Mouse (Mus musculus) forebrain, embryonic 12.5 days (tissue): ENCODE results near the gene Bex2. TPM values are rescaled to one million over a fixed set of nuclear protein-coding genes. Genes with fewer than 3 reads are reported as not detected.
"Not testable (repeated sequence)": the region's sequence is repeated elsewhere in the genome, so short reads cannot be mapped to it uniquely, and the experiment has no call there.

Source experiments
- ATAC-seq: fragments of 200-750 bp; cut with Nextera tagmentation; 2 replicates; pipeline ENCODE4 v1.8.0; 2017; ENCODE audit warnings: moderate TSS enrichment; ENCODE audit not compliant: low FRiP score
- H3K27ac ChIP-seq: fragments of 300-500 bp; sonication (generic); 2 replicates; pipeline ENCODE4 v1.5.1; 2016; ENCODE audit warnings: mild to moderate bottlenecking
- H3K27me3 ChIP-seq: fragments of 300-500 bp; sonication (generic); 2 replicates; pipeline ENCODE4 v1.6.1; 2016; ENCODE audit warnings: mild to moderate bottlenecking
- H3K36me3 ChIP-seq: fragments of 300-500 bp; sonication (generic); replicated peaks from 2 replicates; pipeline ENCODE4 v1.6.1; 2016; ENCODE audit warnings: mild to moderate bottlenecking
- H3K4me1 ChIP-seq: fragments of 300-500 bp; sonication (generic); 2 replicates; pipeline ENCODE4 v1.6.1; 2016
- H3K4me2 ChIP-seq: fragments of 300-500 bp; sonication (generic); 2 replicates; pipeline ENCODE4 v1.6.1; 2016; ENCODE audit warnings: mild to moderate bottlenecking, moderate library complexity
- H3K4me3 ChIP-seq: fragments of 300-500 bp; sonication (generic); replicated peaks from 2 replicates; pipeline ENCODE4 v1.5.1; 2016; ENCODE audit warnings: mild to moderate bottlenecking
- H3K9ac ChIP-seq: fragments of 300-500 bp; sonication (generic); 2 replicates; pipeline ENCODE4 v1.6.1; 2016; ENCODE audit warnings: mild to moderate bottlenecking
- H3K9me3 ChIP-seq: fragments of 300-500 bp; sonication (generic); 2 replicates; pipeline ENCODE4 v1.6.1; 2016
- WGBS: fragments of 180-500 bp; shearing (Covaris S2); methylation state at CpG from one replicate; pipeline ENCODE4 v1.1.7; 2016; 5-methylcytosine and 5-hydroxymethylcytosine counted together
- polyA plus RNA-seq: library from polyadenylated mRNA; unstranded; fragments of >200 nt; fragmentation: Nextera tagmentation; extraction: Ambion mirVana; gene quantifications from 2 replicates; pipeline ENCODE4 v1.2.1, GENCODE M21; 2016

Bex2 gene
- polyA plus RNA-seq, 1 experiment from 2014 or later = 403 TPM

- Histone ChIP-seq H3K4me1 (no peaks in the 10 kb centered on the region), H3K27me3 (no peaks in the 10 kb centered on the region), H3K9ac (no peak overlapping the region), H3K4me3 (no peak overlapping the region), H3K4me2 (no peak overlapping the region), H3K36me3 (no peaks in the 10 kb centered on the region), H3K9me3 (no peaks in the 10 kb centered on the region), H3K27ac (no peak overlapping the region)
- peak; percentile 46; the same call in 1 of the 2 replicates for ATAC-seq
- WGBS = 26% methylated on average over 5 of the region's 5 CpGs
These were observed 20.5 kb downstream of the Bex2 start for GRCm38 (mm10) chrX:136047528-136047927.

DNA sequence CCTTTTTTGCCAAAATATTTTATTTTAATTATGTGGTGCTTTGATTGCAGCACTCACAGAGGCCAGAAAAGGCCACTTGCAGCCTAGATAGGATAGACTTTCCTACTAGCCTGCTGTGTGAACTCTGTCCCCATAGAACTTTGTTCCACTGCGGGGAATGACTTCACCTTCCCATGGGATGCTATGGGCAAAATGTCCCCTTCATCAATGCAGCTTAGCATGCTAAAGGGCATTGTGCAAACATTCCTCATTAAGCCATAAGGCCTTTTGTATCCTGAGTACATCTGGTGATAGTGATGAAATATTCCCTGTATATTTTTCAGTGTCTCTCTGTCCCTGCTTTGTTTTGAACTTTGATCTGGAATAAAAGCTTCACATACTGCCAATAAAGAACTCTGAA lies 24.3 kb downstream of the Bex2 start:
- H3K27ac ChIP-seq = no peak overlapping the region
- H3K9ac ChIP-seq = no peak overlapping the region
- WGBS = 86% methylated on average over 1 of the region's 1 CpGs
- no peaks in the 10 kb centered on the region for H3K27me3 ChIP-seq
- H3K4me3 ChIP-seq = no peak overlapping the region
- no peaks in the 10 kb centered on the region for H3K36me3 ChIP-seq
- H3K9me3 ChIP-seq = no peaks in the 10 kb centered on the region
- no peak overlapping the region for H3K4me2 ChIP-seq
- ATAC-seq = no peak
- H3K4me1 ChIP-seq = no peaks in the 10 kb centered on the region

DNA sequence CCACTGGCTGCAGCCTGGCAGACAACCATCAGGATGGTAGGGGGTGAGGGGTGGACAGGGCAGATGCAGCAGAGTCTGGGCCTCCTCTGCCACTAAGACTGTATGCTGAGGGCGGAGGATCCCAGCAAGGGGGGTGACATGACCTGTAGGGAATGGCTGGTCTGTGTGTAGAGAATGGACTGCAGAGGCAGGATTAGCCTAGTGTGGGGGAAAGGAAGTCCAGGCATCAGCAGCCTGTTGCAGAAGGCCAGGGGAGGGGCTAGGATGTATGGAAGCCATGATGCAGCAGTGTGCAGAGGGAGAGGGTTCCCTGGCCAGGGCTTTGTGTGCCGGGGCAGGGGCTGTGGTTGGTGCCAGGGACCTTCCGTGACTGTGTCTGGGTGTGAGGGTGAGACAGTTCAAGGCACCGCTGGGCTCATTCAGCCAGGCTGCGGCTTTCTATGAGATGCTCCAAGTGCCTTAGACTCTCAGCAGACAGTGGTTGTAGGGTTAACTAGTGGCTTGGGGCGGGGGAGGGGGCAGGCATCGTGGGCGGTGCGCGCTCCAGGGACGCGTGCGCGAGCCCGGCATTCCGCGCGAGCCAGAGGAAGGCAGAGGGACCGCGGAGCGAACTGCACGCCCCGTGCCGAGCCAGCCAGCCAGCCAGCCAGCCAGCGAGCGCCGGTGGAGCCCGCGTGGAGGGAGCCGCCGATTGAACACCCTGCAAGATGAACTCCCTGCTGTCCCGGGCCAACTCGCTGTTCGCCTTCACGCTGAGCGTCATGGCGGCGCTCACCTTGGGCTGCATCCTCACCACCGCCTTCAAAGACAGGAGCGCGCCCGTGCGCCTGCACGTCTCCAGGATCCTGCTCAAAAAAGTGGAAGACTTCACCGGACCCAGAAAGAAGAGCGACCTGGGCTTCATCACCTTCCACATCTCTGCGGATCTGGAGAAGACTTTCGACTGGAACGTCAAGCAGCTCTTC lies 35.0 kb downstream of the Bex2 start, which contains the start of gene Arxes1:
Gene Arxes1, plus strand, starts transcription at position 569 of the 965 bp plus-strand sequence.
- not testable (repeated sequence) for H3K27me3 ChIP-seq, H3K27ac ChIP-seq, H3K36me3 ChIP-seq, H3K9ac ChIP-seq, H3K4me1 ChIP-seq, H3K9me3 ChIP-seq
- WGBS = 5% methylated on average over 12 of the region's 49 CpGs
- peak; percentile 91 for ATAC-seq
- Histone ChIP-seq H3K4me2 (peak within 1 kb of the TSS; percentile 46), H3K4me3 (peak within 1 kb of the TSS; percentile 29)

DNA sequence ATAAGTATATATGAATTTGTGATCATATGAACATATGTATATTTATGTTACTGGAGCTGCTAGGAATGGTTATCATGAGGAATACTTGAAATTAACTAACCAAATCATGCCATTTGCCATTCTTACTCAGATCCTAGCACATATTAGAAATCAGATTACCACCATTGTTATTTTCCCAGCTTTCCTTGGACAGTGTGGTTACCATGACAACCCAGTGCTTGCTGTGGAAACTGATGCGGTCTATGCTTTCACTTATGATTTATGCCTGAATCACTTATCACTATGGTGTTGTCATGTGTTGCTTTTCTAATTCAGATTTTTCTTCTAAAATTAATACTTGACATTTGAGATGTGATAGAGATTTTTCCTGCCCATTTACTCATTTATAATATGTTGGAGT lies 37.7 kb downstream of the Bex2 start:
- Histone ChIP-seq H3K27me3 (peaks cover 4% of the 10 kb centered on the region), H3K9ac (no peak overlapping the region), H3K36me3 (no peaks in the 10 kb centered on the region), H3K4me3 (no peak overlapping the region), H3K9me3 (no peaks in the 10 kb centered on the region), H3K4me2 (no peak overlapping the region), H3K4me1 (no peaks in the 10 kb centered on the region), H3K27ac (no peak overlapping the region)
- WGBS = 77% methylated on average over 1 of the region's 1 CpGs
- ATAC-seq = no peak

Other genes starting within 250 kb of the Bex2 start
- gene Gprasp2, start 229.2 kb downstream of the Bex2 start, polyA plus RNA-seq = 79.9 and 84.6 TPM in 2 replicates
- 143 and 148 TPM in 2 replicates for gene Arxes2, start 74.4 kb downstream of the Bex2 start, polyA plus RNA-seq
- gene Arxes1, start 34.9 kb downstream of the Bex2 start, polyA plus RNA-seq = 50.8 and 53.0 TPM in 2 replicates
- gene Nxf3, start 17.0 kb upstream of the Bex2 start, polyA plus RNA-seq = not detected in 2 replicates
- 117 and 124 TPM in 2 replicates for gene Bex4, start 70.8 kb upstream of the Bex2 start, polyA plus RNA-seq
- gene Tceal8, start 104.1 kb upstream of the Bex2 start, polyA plus RNA-seq = 145 and 152 TPM in 2 replicates
- 10.4 and 11.1 TPM in 2 replicates for gene Tceal5, start 135.6 kb upstream of the Bex2 start, polyA plus RNA-seq
- gene Tceal7, start 146.5 kb upstream of the Bex2 start, polyA plus RNA-seq = 0.76 and 1.5 TPM in 2 replicates
- gene Bex1, start 147.3 kb upstream of the Bex2 start, polyA plus RNA-seq = 131 and 138 TPM in 2 replicates
- gene Tceal9, start 176.8 kb upstream of the Bex2 start, polyA plus RNA-seq = 411 and 412 TPM in 2 replicates
- gene Bex3, start 202.0 kb upstream of the Bex2 start, polyA plus RNA-seq = 632 and 641 TPM in 2 replicates